Mouse (Mus musculus) leukemia stem cell, adult 10-12 weeks (primary cell): Measurements from ENCODE around the gene Serpina9. TPM values are rescaled to one million over a fixed set of nuclear protein-coding genes. Genes with fewer than 3 reads are reported as not detected.

Experiments
- polyA plus RNA-seq: library from polyadenylated mRNA; stranded (reverse); fragments of >175 nt; gene quantifications from 2 replicates; pipeline ENCODE4 v1.2.3, GENCODE M21; 2012; ENCODE audit warnings: low replicate concordance

The Serpina9 gene
- polyA plus RNA-seq: not detected in 2 replicates

GRCm38 (mm10) chr12:104013620-104014019 is at the start of gene Serpina9:
Gene Serpina9 (minus strand): TSS chr12:104013755.

DNA sequence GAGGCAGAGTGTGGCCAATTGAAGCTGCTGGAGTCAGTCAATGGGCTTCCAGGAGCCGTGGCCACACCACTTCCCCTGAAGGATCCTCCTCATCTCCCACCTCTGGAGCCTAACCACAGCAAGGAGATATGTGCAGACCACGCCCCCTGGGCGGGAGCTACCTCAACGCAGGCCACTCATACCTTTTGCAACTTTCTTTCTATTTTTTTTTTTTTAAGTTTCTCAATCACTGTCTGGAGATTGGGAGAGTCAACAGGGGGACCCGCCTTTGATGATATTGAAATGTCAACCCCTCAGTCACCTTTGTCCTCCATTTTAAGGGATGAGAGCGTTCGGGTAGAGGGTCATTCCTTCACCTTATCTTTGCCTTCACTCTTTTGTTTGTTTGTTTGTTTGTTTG is 30.8 kb upstream of the Serpina9 start, which contains the start of gene Serpina12:
Gene Serpina12 (minus strand): TSS at position 101 of the 400 bp plus-strand sequence.

GRCm38 (mm10) chr12:103989857-103990256 is 23.7 kb downstream of the Serpina9 start, which contains the start of gene Serpina11:
Gene Serpina11 (minus strand): TSS chr12:103989957.

GRCm38 (mm10) chr12:103958798-103959197 is 54.8 kb downstream of the Serpina9 start, which contains the start of gene Serpina1e:
Gene Serpina1e (minus strand): TSS chr12:103958975.

Other genes with a start within 250 kb of the Serpina9 start
- gene Serpina1d, start 240.2 kb downstream of the Serpina9 start, polyA plus RNA-seq: not detected in 2 replicates
- gene Serpina1b, start 183.4 kb downstream of the Serpina9 start, polyA plus RNA-seq: 0.13 TPM in 1 of 2 replicates, not detected in the other
- gene Serpina1a, start 150.2 kb downstream of the Serpina9 start, polyA plus RNA-seq: 1.1 TPM in 1 of 2 replicates, not detected in the other
- not detected in 2 replicates for gene Serpina1c, start 108.9 kb downstream of the Serpina9 start, polyA plus RNA-seq
- gene Serpina1e, start 54.8 kb downstream of the Serpina9 start, polyA plus RNA-seq: not detected in 2 replicates
- not detected in 2 replicates for gene Serpina11, start 23.8 kb downstream of the Serpina9 start, polyA plus RNA-seq
- not detected in 2 replicates for gene Serpina12, start 30.7 kb upstream of the Serpina9 start, polyA plus RNA-seq
- gene Serpina5, start 87.4 kb upstream of the Serpina9 start, polyA plus RNA-seq: not detected in 2 replicates
- gene Serpina3a, start 99.0 kb upstream of the Serpina9 start, polyA plus RNA-seq: not detected in 2 replicates
- not detected in 2 replicates for gene Serpina3b, start 114.2 kb upstream of the Serpina9 start, polyA plus RNA-seq
- not detected in 2 replicates for gene Serpina3c, start 140.1 kb upstream of the Serpina9 start, polyA plus RNA-seq
- gene Serpina3f, start 200.8 kb upstream of the Serpina9 start, polyA plus RNA-seq: 0.11 and 0.14 TPM in 2 replicates
- gene Serpina3g, start 222.5 kb upstream of the Serpina9 start, polyA plus RNA-seq: 5.4 and 17.4 TPM in 2 replicates
- not detected in 2 replicates for gene Serpina3i, start 249.4 kb upstream of the Serpina9 start, polyA plus RNA-seq